Mouse (Mus musculus) Patski (cell line): ENCODE results near the gene Vps13c. TPM values are rescaled to one million over a fixed set of nuclear protein-coding genes. Genes with fewer than 3 reads are reported as not detected.

Experiments used
- ATAC-seq: fragments of 100-300 bp; one replicate; pipeline ENCODE4 v1.8.0; 2021
- CTCF ChIA-PET: fragments of 350-600 bp; sonication (Branson Sonifier 250); formaldehyde crosslinking; loops from one replicate; lab custom pipeline; 2022; ENCODE audit warnings: inconsistent platforms; lab: Charles Lee
- POLR2A ChIA-PET: fragments of 350-600 bp; sonication (Branson Sonifier 250); formaldehyde crosslinking; loops from one replicate; lab custom pipeline; 2022; ENCODE audit warnings: antibody characterized with exemption, inconsistent platforms; lab: Charles Lee
- DNase-seq: peaks from one replicate; pipeline ENCODE4 v3.0.0-alpha.2; 2011; ENCODE audit warnings: low read depth, low spot score
- H3K27me3 ChIP-seq: fragments of 371-371 bp; one replicate; pipeline ENCODE4 v1.5.1; 2021
- CTCF ChIP-seq: fragments of 100-300 bp; IDR thresholded peaks from one replicate; pipeline ENCODE4 v1.5.1; 2021
- in situ Hi-C: fragments of 300-500 bp; cut with MboI; formaldehyde crosslinking; loops from 3 replicates; pipeline ENCODE4 v1.11.1; 2018; ENCODE audit warnings: low pct_unique_long_range_greater_than_20kb, mixed read lengths
- polyA plus RNA-seq: library from polyadenylated mRNA; unstranded; gene quantifications from one replicate; pipeline ENCODE4 v1.2.3, GENCODE M21; 2021

Gene Vps13c
- polyA plus RNA-seq, 1 experiment from 2014 or later: 81.0 TPM

DNA sequence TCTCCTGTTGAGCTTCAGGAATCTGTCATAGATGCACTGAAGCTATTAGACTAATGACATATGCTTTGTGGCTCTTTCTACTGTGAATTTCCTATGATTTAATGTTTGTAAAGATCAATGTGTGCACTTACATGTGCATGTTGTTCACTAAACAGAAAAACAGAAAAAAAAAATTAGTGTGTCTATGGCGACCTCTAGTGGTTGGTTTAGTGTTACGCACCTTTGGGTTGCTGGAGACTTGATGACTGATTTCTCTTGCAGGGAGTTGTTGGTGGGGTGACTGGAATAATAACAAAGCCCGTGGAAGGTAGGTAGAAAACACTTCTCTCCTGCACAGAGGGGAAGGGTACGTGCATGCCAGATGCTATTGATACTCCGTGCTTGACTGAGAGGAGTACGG is 133.3 kb downstream of the Vps13c start:
- DNase-seq (no peak), ATAC-seq (no peak)
- TF ChIP-seq CTCF: peak; percentile 75
- CTCF ChIA-PET: interaction anchor here (0.6 to 1.0 kb wide), 2 partner anchors 18 to 245 kb away, joined by 3 read pairs; no protein-coding TSS in a partner anchor
- POLR2A ChIA-PET: no interaction called here
- H3K27me3 ChIP-seq: no peaks in the 10 kb centered on the region
- in situ Hi-C loops: loop anchor here (5.0 kb wide), 1 partner anchor 151 kb away; no protein-coding TSS in a partner anchor

DNA sequence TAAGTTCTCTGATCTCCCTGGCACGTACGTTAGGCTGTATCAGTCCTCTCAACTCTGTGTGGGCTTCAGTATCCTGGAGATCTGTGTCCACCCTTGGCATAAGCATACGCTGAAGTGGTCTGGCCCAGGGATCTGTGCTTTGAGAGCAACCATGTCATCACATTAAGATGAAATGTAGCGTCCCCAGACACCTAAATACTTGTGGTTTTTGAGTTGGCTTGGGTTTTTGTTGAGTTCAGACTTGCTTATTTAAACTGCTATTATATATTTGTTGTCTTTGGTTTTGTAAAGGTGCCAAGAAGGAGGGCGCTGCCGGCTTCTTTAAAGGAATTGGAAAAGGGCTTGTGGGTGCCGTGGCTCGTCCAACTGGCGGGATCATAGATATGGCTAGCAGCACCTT is 135.3 kb downstream of the Vps13c start:
- in situ Hi-C loops: no loop called here
- ATAC-seq (no peak), DNase-seq (no peak)
- H3K27me3 ChIP-seq: no peaks in the 10 kb centered on the region
- CTCF ChIA-PET: no interaction called here
- no peak for TF ChIP-seq CTCF
- POLR2A ChIA-PET: no interaction called here

DNA sequence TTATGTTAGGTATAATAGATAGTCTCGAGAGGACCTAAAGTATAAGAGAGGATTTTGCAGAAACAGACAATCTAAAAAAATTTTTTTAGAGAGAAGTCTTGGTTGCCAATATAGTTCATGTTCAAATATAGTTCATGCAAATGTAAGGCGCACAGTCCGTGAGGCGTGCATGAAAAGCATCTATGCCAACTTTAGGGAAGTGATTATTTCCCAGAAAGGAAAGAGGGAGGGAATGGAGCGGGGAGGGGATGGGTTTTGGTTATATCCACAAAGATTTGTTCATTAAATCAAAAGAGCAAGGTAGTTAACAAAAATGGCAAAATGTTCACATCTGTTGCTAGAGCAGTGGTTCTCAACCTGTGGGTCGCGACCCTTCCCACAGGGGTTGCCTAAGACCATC is 166.4 kb downstream of the Vps13c start:
- in situ Hi-C loops: loop anchor here (25.0 kb wide), 1 partner anchor 1356 kb away; no protein-coding TSS in a partner anchor
- no peak for ATAC-seq
- H3K27me3 ChIP-seq: peaks cover 4% of the 10 kb centered on the region
- TF ChIP-seq CTCF: no peak
- POLR2A ChIA-PET: no interaction called here
- DNase-seq: no peak
- CTCF ChIA-PET: no interaction called here

DNA sequence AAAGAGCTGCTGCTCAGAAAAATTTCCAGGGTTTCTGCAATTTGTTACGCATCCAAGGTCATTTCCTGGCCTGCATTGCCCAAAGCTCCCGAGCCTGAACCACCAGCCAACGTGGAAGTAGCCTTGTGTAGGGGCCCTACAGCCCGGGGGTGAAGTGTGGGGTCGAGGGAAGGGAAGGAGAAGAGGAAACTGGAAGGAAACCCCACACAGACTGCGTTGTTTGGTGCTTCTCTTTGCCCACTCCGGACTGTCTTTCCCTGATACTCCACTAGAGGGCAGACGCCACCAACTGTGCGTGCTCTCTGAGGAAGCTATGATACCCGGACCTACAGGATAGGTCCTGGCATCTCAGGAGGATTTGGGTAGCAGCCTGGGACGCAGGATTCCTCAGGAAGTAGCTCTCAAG is 174.8 kb downstream of the Vps13c start:
- TF ChIP-seq CTCF: peak; percentile 95
- CTCF ChIA-PET: interaction anchor here (1.0 to 1.3 kb wide), 2 partner anchors 23 to 147 kb away, joined by 3 to 4 read pairs; no protein-coding TSS in a partner anchor
- DNase-seq (peak; percentile 12), ATAC-seq (peak; percentile 85)
- peaks cover 28% of the 10 kb centered on the region for H3K27me3 ChIP-seq
- POLR2A ChIA-PET: no interaction called here
- in situ Hi-C loops: loop anchor here (10.0 to 25.0 kb wide), 3 partner anchors 680 to 1347 kb away; no protein-coding TSS in a partner anchor

DNA sequence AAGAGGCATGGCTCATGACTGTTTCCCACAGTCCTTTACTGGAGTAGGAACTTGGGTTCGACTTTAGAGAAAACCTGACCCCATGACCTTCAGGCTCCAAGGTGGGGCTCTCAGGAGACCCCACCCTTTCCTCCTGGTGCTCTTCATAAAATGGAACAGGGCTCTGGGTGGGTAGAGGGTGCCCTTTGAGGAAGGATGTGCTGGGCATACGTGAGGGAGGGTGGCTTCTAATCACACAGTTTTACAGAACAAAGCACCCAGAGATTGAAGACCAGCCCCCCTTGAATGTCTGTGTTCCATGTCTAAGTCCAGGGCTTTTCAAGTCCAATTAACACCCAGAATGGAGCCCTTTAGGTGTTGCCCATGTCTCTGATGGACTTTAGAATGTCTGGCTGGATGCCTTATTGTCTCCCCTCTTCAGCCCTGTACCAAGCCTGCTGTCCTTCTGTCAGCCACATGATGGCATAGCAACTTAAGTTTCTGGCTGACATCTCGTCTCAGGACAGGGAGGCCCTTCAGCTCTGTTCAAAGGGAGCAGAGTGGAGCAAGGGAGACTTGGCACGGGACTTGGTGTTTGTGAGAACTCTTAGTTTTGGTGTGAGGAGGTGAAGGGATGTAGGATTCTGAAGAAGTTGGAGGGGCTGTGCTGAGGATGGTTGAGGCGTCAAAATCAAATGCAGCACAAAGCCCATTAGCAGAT is 176.2 kb downstream of the Vps13c start:
- no peak for DNase-seq
- in situ Hi-C loops: loop anchor here (10.0 to 25.0 kb wide), 3 partner anchors 678 to 1346 kb away; no protein-coding TSS in a partner anchor
- ATAC-seq: peak; percentile 62
- TF ChIP-seq CTCF: peak; percentile 63
- ChIA-PET CTCF (interaction anchor here (1.0 kb wide), 1 partner anchor 146 kb away, joined by 3 read pairs; no protein-coding TSS in a partner anchor), POLR2A (no interaction called here)
- peaks cover 25% of the 10 kb centered on the region for H3K27me3 ChIP-seq

DNA sequence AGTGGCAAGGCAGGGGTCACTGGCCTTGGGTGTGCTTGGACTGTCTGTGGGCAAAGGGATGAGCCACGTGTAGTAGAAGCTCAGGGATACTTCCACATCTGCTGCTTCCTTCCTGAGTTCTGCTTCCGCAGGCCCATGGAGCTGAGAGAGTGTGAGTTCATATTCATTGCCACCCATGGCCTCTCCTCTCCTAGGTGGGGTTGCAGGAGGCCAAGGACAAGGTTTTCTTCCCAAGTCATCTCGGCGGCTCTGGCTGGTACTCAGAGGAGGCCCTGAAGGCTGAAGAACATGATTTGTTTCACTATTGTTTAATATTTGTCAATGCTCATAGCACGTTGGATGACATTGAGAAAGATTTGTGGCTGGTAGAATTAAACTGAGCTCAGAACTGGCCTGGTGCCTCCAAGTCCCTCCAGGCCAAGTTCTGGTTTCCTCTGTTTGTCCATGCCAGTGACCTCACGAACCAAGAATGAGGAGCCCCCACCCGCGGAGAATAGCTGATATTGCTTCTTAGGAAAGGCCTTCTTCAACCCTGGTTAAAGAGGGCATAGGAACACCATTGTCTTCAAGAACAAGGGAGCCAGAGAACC is 180.7 kb downstream of the Vps13c start:
- ChIA-PET CTCF (no interaction called here), POLR2A (no interaction called here)
- TF ChIP-seq CTCF: no peak
- no peak for DNase-seq
- peaks cover 12% of the 10 kb centered on the region for H3K27me3 ChIP-seq
- in situ Hi-C loops: loop anchor here (25.0 kb wide), 1 partner anchor 1341 kb away; no protein-coding TSS in a partner anchor
- ATAC-seq: no peak

DNA sequence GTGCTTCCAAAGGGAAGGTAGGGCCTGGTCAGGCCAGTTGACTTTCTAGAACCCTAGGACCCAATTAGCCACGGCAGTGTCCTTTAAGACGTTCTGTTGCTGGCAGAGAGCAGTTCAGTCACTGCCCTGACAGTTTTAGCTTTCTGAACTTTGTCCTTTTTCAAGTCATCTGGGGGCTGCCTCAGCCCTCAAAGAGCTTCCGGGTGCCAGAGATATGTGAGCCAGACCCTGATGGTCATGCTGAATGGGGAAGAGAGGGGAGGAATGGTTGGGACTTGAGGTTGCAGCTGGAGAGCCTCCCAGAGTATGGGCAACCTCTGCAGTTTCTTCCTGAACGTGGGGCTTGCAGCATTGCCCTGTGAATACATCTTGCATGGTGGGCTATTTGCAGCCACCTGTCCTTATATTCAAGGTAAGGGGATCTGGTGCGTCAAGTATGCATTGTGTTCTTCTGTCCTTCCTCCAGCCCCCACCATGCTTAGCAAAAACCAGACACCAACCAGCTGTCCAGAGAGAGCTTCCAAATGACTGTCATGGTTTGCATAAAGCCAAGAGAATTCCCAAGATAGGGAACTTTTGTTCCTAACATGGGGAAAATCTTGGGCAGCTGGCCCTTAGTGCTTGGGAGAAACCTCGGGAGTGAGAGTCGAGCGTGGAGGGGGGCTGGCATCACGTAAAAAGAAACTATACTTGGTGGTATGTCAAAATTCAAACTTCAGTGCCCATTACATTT is 182.3 kb downstream of the Vps13c start:
- H3K27me3 ChIP-seq: peaks cover 9% of the 10 kb centered on the region
- no peak for TF ChIP-seq CTCF
- DNase-seq: no peak
- ChIA-PET CTCF (no interaction called here), POLR2A (interaction anchor here (0.9 kb wide), 1 partner anchor 10 kb away, joined by 3 read pairs; no protein-coding TSS in a partner anchor)
- no peak for ATAC-seq
- in situ Hi-C loops: loop anchor here (25.0 kb wide), 1 partner anchor 1340 kb away; no protein-coding TSS in a partner anchor

DNA sequence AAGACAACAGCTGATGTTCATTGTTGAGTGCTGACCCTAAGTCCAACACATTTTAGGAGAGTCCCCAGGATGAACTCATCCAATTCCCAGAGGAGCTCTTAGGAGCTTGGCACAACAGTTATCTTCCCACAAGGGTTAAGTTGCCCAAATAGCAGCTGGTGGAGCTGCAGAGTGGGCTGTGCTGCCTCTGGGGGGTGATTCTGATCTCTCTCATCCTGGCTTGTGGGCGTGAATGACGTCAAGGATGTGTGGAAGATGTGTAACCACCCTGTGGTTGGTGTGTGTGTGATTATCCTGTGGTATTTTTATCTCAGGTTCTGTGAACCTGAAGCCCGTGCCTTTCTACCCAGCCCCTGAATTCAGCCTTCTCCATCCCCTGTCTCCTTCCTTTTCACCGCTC is 188.4 kb downstream of the Vps13c start:
- TF ChIP-seq CTCF: no peak
- ChIA-PET POLR2A (no interaction called here), CTCF (interaction anchor here (1.0 kb wide), 1 partner anchor 11 kb away, joined by 3 read pairs; no protein-coding TSS in a partner anchor)
- ATAC-seq (no peak), DNase-seq (no peak)
- in situ Hi-C loops: no loop called here
- H3K27me3 ChIP-seq: peaks cover 12% of the 10 kb centered on the region

DNA sequence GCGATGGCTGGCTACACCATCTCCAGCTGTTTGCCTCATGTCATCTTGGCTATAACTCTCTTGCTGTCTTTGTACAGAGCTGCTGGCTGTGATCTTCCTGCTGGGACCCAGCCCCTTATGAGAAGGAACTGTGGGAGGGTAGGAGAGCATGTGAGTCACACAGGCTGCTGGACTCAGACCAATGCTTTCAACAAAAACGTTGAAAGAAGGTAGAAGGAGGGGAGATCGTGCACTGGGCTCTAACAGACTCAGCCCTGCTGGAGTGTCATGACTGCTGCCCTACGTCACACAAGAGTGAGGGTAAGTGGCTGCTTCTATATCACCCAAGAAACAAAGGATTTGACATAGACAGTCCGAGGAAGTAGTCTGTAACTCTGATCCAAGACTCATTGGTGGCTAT is 193.6 kb downstream of the Vps13c start:
- ATAC-seq: no peak
- ChIA-PET CTCF (no interaction called here), POLR2A (no interaction called here)

More for the DNA sequence above, 193.6 kb downstream of the Vps13c start:
- in situ Hi-C loops: no loop called here
- peaks cover 16% of the 10 kb centered on the region for H3K27me3 ChIP-seq
- TF ChIP-seq CTCF: no peak
- DNase-seq: no peak

Other genes starting within 250 kb of the Vps13c start
- gene C2cd4b, start 81.0 kb upstream of the Vps13c start, polyA plus RNA-seq: 0.09 TPM
- 0.35 TPM for gene C2cd4a, start 8.1 kb upstream of the Vps13c start, polyA plus RNA-seq